Mouse (Mus musculus) gastrocnemius, postnatal 36 days (tissue): ENCODE measurements at regions not wholly inside any gene's neighbourhood (a gene's known extent, or its start where the extent isn't known, plus 50 kb on each side); places are given as distances from the start of the nearest gene placed in this dataset.

Source experiments
- DNase-seq, 2 experiments: peaks; one replicate each; pipeline ENCODE4 v3.0.0; 2022
- intact Hi-C: fragments of 180-260 bp; cut with DNase I; formaldehyde crosslinking; loops from one replicate; pipeline ENCODE4 v1.15.1; 2025

DNA sequence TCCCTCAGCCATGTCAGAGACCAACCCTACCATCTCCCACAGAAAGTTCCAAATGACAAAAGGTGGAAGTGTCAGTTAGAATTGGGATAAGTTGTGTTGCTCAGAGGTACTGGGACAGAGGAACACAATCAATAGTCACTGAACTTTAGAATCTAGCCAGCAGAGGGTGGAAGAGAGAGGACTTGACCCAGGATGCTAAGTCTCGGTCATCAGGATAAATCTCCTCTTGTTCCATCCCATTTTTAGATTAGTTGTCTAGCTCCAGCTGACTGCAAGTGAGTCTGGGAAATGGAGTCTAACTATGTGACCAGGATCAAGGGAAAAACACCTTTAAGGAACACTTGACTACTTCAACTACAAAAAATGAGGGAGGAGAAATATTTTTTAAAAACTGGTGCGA is 91.5 kb downstream of the Fam84b start:
- intact Hi-C loops, result no loop called here
- no peak for DNase-seq

DNA sequence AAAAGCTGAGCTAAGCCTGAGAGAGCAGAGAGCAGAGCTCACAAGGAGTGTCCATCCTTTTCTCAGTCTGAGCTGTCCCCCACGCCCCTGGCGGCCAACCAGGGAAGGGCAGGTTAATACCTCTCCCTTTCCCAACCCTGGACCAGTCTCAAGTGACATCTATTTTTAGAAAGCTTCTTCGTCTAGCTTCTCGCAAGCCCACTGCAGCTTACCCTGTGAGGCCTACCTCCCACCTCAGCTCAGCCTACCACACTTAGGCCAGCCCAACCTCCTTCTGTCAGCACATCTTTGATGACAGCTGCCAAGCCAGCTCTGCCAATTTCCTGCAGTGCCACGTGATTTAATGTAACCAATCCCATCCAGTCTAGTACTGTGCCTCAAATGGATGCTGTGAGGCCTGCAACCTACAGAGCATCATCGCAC is 93.6 kb downstream of the Fam84b start:
- peak in 1 of 2 experiments; percentile 13 for DNase-seq
- intact Hi-C loops, result no loop called here

DNA sequence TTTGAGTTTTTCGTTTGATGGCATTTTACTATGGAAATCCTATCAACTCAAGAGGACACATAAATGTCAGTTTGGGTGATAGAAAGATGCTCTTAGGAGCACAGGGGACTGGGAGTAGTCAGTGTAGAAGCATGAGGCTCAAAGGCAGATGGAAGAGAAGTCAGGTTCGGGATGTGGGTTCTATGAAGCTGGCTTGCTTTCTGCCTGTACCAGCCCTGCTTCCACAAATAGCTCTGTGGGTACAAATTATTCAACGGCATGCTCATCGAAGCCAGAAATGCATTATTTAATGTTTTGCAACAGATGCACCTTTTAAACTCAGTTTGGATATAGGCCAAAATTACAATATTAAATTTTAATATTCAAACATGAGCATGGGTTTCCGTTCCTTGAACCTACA is 99.3 kb downstream of the Fam84b start:
- intact Hi-C loops, result no loop called here
- DNase-seq, result no peak

DNA sequence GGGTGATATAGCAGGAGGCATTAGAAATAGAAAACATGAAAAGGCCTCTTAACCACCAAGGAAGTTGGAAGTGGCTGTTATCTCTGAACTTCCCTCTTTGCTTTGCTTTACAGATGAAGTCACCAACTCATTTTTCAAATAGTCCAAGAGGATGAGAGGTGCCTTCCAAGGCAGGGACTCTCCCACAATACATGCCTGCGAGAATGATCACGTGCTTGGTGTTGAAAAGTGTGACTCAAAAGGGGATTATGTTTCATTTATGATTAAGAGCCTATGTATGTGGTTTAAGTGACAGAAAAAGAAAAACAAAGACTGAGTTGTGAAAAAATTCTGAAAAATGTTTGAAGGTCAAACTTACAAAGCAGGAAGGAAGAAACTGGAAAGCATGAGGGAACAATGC is 114.0 kb downstream of the Fam84b start:
- no peak for DNase-seq
- intact Hi-C loops, result no loop called here

DNA sequence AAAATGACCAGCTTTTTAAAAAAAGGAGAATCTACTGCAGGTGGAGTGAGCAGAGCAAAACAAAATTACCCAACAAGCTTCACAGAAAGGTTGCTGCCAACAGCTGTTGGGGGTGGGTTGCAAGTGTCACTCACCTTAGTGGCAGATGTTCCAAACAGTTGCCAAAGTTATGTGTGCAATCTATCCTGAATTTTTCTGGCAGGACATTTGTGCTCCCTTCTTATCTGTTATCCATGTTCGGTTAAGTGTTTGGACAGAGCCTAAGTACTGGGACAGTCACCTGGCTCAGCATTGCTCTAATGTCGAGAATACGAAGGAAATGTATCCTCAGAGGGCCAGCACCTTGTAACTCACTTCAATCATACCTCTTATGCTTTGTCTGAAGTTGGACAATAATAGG is 115.3 kb downstream of the Fam84b start:
- intact Hi-C loops, result no loop called here
- no peak for DNase-seq

DNA sequence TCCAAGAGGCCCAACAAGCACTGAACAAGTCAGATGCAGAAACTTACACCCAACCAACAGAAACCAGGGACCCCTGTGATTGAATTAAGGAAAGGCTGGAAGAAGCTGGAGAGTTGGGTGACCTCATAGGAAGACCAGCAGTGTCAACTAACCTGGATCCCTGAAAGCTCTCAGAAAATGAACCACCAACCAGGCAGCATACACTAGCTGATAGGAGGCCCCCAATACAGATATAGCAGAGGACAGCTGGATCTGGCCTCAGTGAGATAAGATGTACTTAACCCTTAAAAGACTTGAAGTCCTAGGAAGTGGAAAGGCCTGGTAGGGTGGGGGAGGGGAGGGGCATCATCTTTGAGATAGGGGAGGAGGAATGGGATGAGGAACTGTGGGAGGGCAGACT is 121.2 kb downstream of the Fam84b start:
- no peak for DNase-seq
- intact Hi-C loops, result no loop called here

DNA sequence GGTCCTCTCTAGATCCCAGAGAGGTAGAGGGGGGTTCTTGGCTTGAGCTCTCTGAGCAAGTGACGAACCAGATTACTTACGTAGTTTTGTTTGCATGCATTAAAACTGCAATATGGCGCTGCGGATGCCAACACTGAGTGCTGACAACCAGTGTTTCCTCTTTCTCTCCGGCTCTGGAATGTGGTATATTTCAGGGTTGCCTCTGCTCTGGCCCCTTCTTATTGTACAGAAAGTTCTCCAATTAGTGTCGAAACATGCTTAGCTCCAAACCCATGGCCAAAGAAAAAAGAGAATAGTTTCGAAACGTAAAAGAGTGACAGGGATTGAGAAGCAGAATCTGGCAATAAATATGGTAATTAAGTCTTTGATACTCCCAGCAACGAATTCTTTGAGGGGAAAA is 124.8 kb downstream of the Fam84b start:
- DNase-seq, result no peak
- intact Hi-C loops, result no loop called here

DNA sequence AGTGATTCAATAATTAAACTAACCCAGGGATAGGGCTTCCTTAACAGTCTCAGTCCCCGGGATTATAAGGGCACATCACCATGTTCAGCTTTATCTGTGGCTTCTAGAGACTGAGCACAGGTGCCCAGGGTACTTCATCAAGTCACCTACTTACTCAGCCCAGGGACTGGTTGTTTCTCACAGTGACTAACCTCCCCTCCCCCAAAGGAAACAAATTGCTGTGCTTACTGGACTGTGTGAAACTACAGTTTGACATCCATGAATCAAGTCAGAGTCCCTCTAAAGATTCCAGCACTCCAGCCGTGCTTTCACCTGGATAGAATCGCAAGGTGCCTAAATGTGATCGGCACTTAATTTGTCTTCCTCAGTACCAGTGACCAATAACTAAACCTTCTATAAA is 125.2 kb downstream of the Fam84b start:
- DNase-seq, result no peak
- intact Hi-C loops, result no loop called here

DNA sequence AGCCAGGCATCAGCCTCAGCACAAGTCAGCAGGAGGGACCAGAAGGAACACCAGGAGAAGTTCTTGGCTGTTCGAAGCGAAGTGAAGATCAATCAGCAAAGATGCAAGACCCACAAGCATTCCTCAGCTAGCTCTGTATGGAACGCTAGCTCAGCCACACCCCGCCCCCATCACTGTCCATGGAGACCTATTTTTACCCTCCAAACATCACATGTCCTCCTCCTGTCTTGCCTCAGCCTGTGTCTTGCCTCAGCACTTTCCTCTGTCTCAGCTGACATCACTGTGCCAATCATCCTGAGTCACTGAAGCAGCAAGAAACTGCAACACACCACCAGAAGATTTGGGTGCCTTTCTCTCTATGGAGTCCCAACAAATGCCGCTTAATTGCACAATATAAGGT is 134.2 kb downstream of the Fam84b start:
- intact Hi-C loops, result no loop called here
- no peak for DNase-seq

DNA sequence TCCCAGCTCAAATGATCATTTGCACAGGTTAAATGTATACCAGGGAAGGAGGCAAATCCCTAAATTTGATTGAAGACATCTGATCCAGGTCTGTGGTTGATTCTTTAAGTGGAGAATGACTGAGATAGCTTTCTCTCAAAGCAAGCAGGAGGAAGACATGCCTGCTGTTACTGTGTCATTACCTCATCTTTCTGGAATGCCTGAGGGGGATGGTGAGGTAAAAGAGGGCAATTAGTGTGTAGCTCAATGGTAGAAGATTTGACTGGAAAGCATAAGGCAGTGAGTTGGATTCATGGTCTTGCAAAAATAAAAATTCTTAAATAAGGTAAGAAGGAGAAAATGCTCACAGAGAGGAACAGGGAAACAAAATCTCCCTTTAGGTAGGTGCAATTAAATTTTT is 144.9 kb downstream of the Fam84b start:
- intact Hi-C loops, result no loop called here
- no peak for DNase-seq

DNA sequence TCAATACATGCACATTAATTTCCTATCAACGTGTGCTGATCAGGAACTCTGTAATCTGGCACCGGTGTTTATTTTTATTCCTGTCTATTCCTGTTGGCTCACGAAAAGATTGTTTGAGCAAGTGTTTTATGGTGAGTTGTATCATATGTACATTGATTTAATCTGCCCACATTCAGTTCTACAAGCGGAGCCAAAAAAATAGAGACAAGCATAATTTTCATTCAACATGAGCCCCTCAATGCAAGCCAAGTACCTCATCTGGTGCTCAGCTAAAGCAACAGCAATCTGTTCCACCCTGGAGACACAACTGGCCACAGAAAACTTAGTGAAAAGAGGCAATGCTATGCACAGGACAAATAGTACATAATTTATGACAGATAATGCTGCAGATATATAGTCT is 147.6 kb downstream of the Fam84b start:
- intact Hi-C loops, result no loop called here
- DNase-seq, result no peak

DNA sequence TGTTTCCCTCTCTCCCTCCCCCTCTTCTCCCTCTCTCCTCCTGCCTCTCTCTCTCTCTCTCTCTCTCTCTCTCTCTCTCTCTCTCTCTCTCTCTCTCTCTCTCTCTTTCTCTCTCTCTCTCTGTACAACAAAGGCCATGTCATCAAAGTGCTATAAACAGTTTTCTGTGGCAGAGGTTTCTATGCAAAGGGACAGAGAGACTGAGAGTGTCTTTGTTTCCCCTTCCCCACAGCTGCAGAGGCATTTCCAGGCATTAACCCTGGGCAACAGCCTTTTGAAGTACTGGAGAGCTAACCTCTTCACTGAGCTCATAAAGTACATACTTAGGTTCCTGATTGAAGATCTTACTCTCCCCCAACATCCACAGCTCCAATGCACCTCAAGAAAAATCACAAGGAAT is 152.3 kb downstream of the Fam84b start:
- no peak for DNase-seq
- intact Hi-C loops, result no loop called here

DNA sequence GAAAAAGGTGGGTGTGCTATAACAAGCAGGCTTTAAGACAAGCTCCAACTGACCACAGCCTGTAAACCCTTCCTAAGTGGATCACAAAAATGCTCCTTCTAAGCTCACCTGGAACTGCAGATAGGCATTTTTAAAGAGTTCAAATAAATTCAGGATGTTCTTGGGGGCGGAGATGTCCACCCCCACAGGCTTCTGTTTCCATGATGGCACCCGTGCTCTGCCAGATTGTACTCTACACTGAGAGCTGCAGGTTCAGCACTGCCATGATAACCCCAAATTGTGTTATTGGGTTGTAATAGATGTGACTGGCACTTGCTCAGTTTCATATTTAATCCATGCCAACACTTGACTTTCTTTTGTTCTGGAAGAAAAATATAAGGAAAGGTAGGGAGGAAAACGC is 158.8 kb downstream of the Fam84b start:
- no peak for DNase-seq
- intact Hi-C loops, result no loop called here

DNA sequence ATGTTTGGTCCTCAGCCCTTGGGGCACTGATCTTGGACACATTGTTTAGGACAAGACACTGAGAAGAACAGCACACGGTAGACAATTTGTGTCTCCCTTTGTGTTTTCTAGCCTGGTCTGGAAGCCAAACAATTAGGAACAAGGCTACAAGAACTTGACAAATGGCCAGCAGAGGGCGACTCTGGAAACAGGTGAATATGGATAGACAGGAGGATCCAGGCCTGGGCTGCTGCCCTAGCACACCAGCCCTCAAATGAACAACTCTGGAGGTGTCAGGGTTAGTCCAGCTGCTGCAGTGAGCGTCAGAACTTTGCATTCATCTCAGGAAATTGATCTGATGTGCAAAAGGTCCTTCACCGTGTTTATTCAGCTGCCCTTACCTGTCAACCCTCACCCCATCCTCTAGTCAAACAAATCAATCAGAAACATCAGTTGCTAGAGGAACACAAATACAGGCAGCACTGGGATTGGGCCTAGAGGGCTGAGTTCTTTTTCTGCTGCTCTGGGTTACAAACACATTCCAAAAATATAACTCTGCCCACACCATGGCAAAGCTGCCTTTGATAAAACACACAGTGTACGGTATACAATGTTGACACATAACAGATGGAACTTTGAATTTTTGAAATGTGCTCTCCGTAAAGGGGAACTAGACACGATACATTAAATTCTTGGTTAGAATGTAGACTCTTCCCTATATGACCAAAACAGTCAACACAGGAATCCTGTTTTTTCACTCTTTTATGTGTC is 159.7 kb downstream of the Fam84b start:
- no peak for DNase-seq
- intact Hi-C loops, result no loop called here

DNA sequence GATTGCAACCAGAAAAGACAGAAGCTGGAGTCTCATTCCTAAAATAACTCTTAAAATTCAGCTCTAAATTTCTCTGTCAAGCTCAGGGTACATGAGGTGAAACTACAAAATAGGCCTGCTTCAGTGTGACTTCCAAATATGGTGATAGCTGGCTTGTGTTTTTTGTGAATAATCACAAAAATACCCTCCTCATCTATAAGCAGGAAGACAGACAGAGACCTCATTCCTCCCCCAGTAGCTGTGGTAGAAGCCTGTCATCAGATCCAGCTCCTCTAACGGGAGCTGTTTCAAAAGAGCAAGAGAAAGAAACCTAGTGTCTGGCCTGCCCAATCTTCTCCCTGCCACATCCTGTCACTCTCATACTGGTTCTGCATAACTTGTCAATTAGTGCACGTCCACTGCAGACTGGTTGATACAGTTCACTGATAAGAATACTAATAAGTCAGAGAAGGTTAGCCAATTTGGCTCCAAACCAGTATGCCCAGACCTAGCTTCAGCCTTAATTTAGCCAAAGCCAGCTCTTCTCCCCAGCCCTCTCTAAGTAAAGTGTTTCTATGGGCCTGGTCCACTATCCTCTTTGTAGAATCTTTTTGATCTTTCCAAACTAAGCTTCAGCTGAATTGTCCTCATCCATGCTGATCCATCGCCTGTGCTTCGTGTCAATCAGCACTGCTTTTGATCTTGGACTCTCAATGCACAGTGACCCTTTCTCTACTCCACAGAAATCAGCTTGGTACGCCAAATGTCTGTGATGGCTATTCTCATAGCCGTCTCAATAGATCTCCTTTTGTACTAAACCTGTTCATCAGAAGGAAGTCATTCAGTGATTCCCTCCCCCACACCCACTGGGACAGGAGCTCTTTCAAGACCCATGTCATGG is 160.6 kb downstream of the Fam84b start:
- intact Hi-C loops, result no loop called here
- no peak for DNase-seq

DNA sequence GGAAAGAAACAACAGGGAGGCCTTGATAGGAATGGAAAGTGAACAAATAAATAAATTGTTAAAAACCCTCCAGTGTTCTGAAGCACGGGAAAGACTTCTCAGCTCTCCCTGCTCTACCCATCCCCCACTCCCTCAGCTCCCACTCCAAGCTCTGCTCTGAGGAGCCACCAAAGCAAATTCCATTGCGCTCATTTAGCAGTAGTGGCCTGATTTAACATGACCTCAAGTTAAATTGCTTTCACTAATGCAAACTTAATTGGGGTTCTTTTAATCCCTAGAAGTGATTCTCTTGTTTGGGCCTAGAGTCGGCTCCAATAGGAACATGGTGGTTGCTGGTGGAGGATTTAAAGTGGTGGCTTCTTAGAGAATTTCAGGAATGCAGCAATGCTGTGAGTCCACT is 161.4 kb downstream of the Fam84b start:
- DNase-seq, result no peak
- intact Hi-C loops, result no loop called here

DNA sequence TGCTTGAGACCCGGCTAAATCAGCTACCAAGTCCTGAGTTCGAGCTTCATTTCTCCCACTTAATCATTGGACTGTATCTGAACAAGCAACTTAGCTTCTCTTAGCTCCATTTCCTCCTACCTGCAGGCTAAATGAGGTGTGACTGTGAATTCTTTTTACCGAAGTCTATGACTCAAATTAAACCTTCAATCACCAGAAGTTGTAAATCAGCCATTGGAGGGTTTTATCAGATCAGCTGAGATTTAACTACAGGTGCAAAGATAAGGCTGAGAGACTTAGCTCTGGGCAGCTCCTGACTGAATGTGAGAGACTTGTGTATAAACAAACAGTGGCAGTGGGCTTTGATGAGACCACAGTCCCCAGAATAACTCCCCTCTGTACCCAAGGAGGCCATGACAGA is 176.2 kb downstream of the Fam84b start:
- intact Hi-C loops, result no loop called here
- DNase-seq, result no peak

DNA sequence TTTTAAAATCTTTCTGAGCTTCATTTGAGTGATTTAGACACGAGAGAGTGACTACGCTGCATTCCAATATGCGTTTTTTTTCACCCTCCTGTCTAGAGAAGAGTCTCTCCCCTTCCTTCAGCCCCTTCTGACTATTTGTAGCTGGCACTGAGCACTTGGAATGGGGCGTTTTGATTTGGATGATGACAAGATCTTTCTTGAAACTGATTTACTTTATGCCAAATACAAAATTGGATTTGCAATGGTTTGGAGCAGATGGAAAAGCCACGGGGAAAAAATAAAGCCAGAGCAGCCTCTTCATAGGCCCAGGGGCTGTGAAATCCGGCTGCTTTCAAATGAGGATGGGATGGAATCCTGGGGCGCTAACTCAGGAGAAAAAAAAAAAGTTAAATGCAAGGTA is 196.0 kb downstream of the Fam84b start:
- intact Hi-C loops, result no loop called here
- DNase-seq, result no peak

DNA sequence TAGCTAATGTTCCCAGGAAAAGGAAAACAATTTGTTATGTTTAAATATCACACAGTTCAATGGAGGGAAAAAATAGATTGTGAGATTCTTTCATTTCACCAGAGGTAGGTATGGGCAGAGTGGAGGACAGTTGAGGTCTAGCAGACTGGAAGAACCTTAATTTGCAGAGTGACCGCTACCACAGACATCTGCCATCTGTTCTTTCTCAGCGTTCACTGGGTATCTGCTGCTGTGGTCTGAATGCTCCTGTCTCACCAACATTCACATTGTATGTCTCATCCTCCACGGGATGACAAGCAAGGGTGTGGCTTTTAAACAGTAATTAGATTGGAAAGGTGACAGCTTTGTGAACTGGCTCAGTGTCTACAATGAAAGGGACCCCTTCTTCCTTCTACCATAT is 198.5 kb downstream of the Fam84b start:
- DNase-seq, result no peak
- intact Hi-C loops, result no loop called here

DNA sequence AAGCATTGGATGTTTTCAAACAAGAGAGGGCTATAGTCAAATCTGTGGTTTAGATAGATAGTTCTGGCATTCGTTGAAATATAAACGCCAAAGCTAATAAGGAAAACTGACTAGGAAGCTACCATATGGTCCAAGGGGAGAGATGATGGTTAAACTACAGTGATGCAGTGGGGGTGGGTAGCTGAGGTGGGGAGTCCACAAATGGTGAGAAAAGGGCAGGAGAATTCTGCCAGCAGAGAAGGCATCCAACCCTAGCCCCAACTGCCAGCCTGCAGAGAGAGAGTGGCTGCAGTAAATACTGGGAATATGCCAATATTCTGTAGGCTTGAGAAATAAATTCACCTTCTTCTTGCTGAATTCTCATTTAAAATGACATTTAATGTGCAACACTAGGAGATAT is 204.3 kb downstream of the Fam84b start:
- intact Hi-C loops, result no loop called here
- DNase-seq, result no peak

DNA sequence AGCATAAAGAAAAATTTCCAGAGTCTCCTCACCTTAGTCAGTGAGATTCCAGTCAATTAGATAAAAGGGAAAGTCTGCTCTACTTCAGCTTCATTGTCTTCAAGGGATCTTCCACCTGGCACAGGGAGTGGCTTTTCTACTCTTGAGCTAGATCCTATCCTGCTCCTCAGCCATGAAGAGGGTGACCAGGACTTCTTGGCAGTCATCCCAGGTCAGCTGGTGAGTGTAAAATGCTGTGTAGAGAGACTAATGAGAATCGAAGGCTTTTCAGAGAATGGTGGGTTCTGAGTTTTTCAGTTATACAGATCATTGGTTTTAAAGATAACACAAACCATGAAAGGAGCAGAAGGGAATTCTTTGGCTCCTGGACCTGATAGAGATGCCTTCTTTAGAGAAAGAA is 211.8 kb downstream of the Fam84b start:
- no peak for DNase-seq
- intact Hi-C loops, result no loop called here

DNA sequence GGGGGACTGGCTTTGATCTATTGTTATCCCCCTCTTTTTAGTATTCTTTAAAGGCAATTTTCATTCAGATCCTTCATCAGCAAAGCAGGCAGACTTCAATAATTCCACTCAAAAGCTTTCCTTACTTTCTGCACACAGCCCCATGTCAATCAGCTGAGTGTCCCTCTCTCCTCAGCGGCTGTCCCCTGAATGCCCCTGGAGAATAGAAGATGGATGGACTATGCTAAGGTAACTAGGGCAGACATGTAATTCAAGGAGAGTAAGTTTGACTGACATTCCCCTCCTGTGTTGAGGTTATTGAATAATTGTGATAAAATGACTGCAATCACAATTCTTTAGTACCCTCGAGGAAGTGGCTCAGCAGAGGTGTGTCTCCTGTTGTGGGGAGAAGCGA is 220.1 kb downstream of the Fam84b start:
- intact Hi-C loops, result no loop called here
- DNase-seq, result no peak
